Mouse (Mus musculus) CH12.LX (cell line): Measurements from ENCODE around the gene Chrdl2. TPM values are rescaled to one million over a fixed set of nuclear protein-coding genes. Genes with fewer than 3 reads are reported as not detected.

Source experiments
- DNase-seq: peaks from one replicate; pipeline ENCODE4 v3.0.0-alpha.2; 2013; ENCODE audit errors: extremely low read depth
- H3K27ac ChIP-seq: 2 replicates; pipeline ENCODE4 v1.5.1; 2012; ENCODE audit warnings: low read depth, mild to moderate bottlenecking, control low read depth, moderate library complexity; ENCODE audit not compliant: insufficient read depth
- H3K27me3 ChIP-seq: replicated peaks from 2 replicates; pipeline ENCODE3; 2012; ENCODE audit warnings: inconsistent platforms
- H3K36me3 ChIP-seq, 2 experiments: replicated peaks in 1 of 2; 2 replicates each; pipeline versions ENCODE3 to v1.6.1; 2012; ENCODE audit warnings: inconsistent platforms in 1 of 2, low read length in 1 of 2, mild to moderate bottlenecking in 1 of 2, mixed read lengths in 1 of 2, moderate library complexity in 1 of 2; ENCODE audit not compliant: control insufficient read depth in 1 of 2, insufficient read depth in 1 of 2
- H3K4me1 ChIP-seq, 2 experiments: 2 replicates each; pipeline ENCODE4 v1.6.1; 2012; ENCODE audit warnings: inconsistent platforms in 1 of 2, moderate library complexity in 1 of 2; ENCODE audit not compliant: insufficient read depth in 2 of 2, control insufficient read depth in 1 of 2
- H3K4me2 ChIP-seq: 2 replicates; pipeline ENCODE4 v1.6.1; 2012; ENCODE audit warnings: low read depth, mild to moderate bottlenecking, control low read depth; ENCODE audit not compliant: poor library complexity, insufficient read depth, severe bottlenecking
- H3K4me3 ChIP-seq, 3 experiments: fragments of 150-350 bp in 1 of 3; sonication (generic) in 1 of 3; replicated peaks in 1 of 3; 2 replicates each; pipeline versions ENCODE3 to v1.5.1; 2011 to 2012; ENCODE audit warnings: low read depth in 2 of 3, low read length in 2 of 3, mild to moderate bottlenecking in 2 of 3, moderate library complexity in 2 of 3, control low read depth in 1 of 3, improper control_type of control experiment in 1 of 3, inconsistent platforms in 1 of 3, mixed read lengths in 1 of 3; ENCODE audit not compliant: poor library complexity in 1 of 3
- H3K79me2 ChIP-seq: replicated peaks from 2 replicates; pipeline ENCODE4 v1.6.1; 2012; ENCODE audit warnings: mild to moderate bottlenecking, moderate library complexity; ENCODE audit not compliant: control insufficient read depth, poor library complexity, insufficient read depth, severe bottlenecking; ENCODE audit errors: extremely low read depth
- H3K9ac ChIP-seq: 2 replicates; pipeline ENCODE4 v1.6.1; 2012; ENCODE audit warnings: low read depth, mild to moderate bottlenecking, control low read depth, moderate library complexity; ENCODE audit not compliant: insufficient read depth
- H3K9me3 ChIP-seq: replicated peaks from 2 replicates; pipeline ENCODE3; 2012; ENCODE audit warnings: low read length, inconsistent platforms, mixed read lengths
- CHD2 ChIP-seq: IDR thresholded peaks from 2 replicates; pipeline ENCODE4 v1.6.1; 2011; ENCODE audit warnings: low read length, improper control_type of control experiment
- CTCF ChIP-seq, 2 experiments: IDR thresholded peaks in 1 of 2; conservative IDR thresholded peaks in 1 of 2; 2 replicates each; pipeline ENCODE4 v1.5.1; 2011 to 2012; ENCODE audit warnings: low read depth in 2 of 2, low read length in 2 of 2, improper control_type of control experiment in 1 of 2, inconsistent platforms in 1 of 2, mild to moderate bottlenecking in 1 of 2, moderate library complexity in 1 of 2
- E2F4 ChIP-seq: IDR thresholded peaks from 2 replicates; pipeline ENCODE4 v1.6.1; 2011; ENCODE audit warnings: low read depth, low read length, improper control_type of control experiment; ENCODE audit not compliant: insufficient replicate concordance
- ELF1 ChIP-seq: IDR thresholded peaks from 2 replicates; pipeline ENCODE4 v1.6.1; 2014; ENCODE audit warnings: low read depth, mild to moderate bottlenecking, inconsistent platforms, low read length, improper control_type of control experiment
- ETS1 ChIP-seq: conservative IDR thresholded peaks from 2 replicates; pipeline ENCODE4 v1.6.1; 2012; ENCODE audit warnings: low read depth, mild to moderate bottlenecking, inconsistent platforms, low read length, improper control_type of control experiment, moderate library complexity
- GABPA ChIP-seq: IDR thresholded peaks from 2 replicates; pipeline ENCODE4 v1.6.1; 2012; ENCODE audit warnings: low read depth, low read length, improper control_type of control experiment, inconsistent platforms; ENCODE audit not compliant: insufficient replicate concordance
- IRF4 ChIP-seq: IDR thresholded peaks from 2 replicates; pipeline ENCODE4 v1.6.1; 2014; ENCODE audit warnings: low read depth, mild to moderate bottlenecking, inconsistent platforms, low read length, improper control_type of control experiment
- JUN ChIP-seq: IDR thresholded peaks from 2 replicates; pipeline ENCODE4 v1.6.1; 2011; ENCODE audit warnings: low read depth, mild to moderate bottlenecking, low read length, improper control_type of control experiment, moderate library complexity; ENCODE audit not compliant: insufficient read depth
- KAT2A ChIP-seq: IDR thresholded peaks from 2 replicates; pipeline ENCODE4 v1.6.1; 2012; ENCODE audit warnings: low read length, improper control_type of control experiment, inconsistent platforms; ENCODE audit not compliant: insufficient replicate concordance
- MAX ChIP-seq: IDR thresholded peaks from 2 replicates; pipeline ENCODE4 v1.6.1; 2011; ENCODE audit warnings: low read length, improper control_type of control experiment
- MXI1 ChIP-seq: IDR thresholded peaks from 2 replicates; pipeline ENCODE4 v1.6.1; 2011; ENCODE audit warnings: mild to moderate bottlenecking, low read depth, low read length, improper control_type of control experiment
- NRF1 ChIP-seq: IDR thresholded peaks from 2 replicates; pipeline ENCODE4 v1.6.1; 2014; ENCODE audit warnings: low read depth, mild to moderate bottlenecking, inconsistent platforms, low read length, improper control_type of control experiment, moderate library complexity
- PAX5 ChIP-seq: IDR thresholded peaks from 2 replicates; pipeline ENCODE4 v1.6.1; 2012; ENCODE audit warnings: low read length, inconsistent platforms, mixed read lengths
- POLR2AphosphoS2 ChIP-seq: IDR thresholded peaks from 2 replicates; pipeline ENCODE4 v1.6.1; 2011; ENCODE audit warnings: low read depth, low read length, improper control_type of control experiment
- RCOR1 ChIP-seq: conservative IDR thresholded peaks from 2 replicates; pipeline ENCODE4 v1.6.1; 2012; ENCODE audit warnings: low read depth, mild to moderate bottlenecking, inconsistent platforms, low read length, improper control_type of control experiment
- SIN3A ChIP-seq: IDR thresholded peaks from 2 replicates; pipeline ENCODE4 v1.6.1; 2012; ENCODE audit warnings: low read length, improper control_type of control experiment, inconsistent platforms
- SMC3 ChIP-seq: IDR thresholded peaks from 2 replicates; pipeline ENCODE4 v1.6.1; 2011; ENCODE audit warnings: low read depth, low read length, improper control_type of control experiment
- TCF12 ChIP-seq: IDR thresholded peaks from 2 replicates; pipeline ENCODE4 v1.6.1; 2014; ENCODE audit warnings: low read depth, mild to moderate bottlenecking, inconsistent platforms, low read length, improper control_type of control experiment
- UBTF ChIP-seq: IDR thresholded peaks from 2 replicates; pipeline ENCODE4 v1.6.1; 2012; ENCODE audit warnings: low read depth, mild to moderate bottlenecking, inconsistent platforms, low read length, improper control_type of control experiment, moderate library complexity
- ZC3H11A ChIP-seq: IDR thresholded peaks from 2 replicates; pipeline ENCODE4 v1.6.1; 2012; ENCODE audit warnings: low read depth, mild to moderate bottlenecking, inconsistent platforms, low read length, improper control_type of control experiment
- ZNF384 ChIP-seq: IDR thresholded peaks from 2 replicates; pipeline ENCODE4 v1.6.1; 2012; ENCODE audit warnings: low read depth, low read length, improper control_type of control experiment, inconsistent platforms
- dilution Hi-C: fragments of 300-500 bp; cut with MboI; formaldehyde crosslinking; loops from 2 replicates; pipeline ENCODE4 v1.14.3; 2020; ENCODE audit warnings: low sequenced_read_pairs; ENCODE audit not compliant: extremely low pct_unique_long_range_greater_than_20kb, extremely low pct_ligation_motif_present
- in situ Hi-C: fragments of 300-500 bp; cut with MboI; formaldehyde crosslinking; loops from 3 replicates; pipeline ENCODE4 v1.14.3; 2019; ENCODE audit warnings: low sequenced_read_pairs, low pct_ligation_motif_present, low pct_unique_long_range_greater_than_20kb, mixed read lengths
- polyA plus RNA-seq: library from polyadenylated mRNA; unstranded; fragments of >175 nt; gene quantifications from 2 replicates; pipeline ENCODE4 v1.2.1, GENCODE M21; 2012; ENCODE audit warnings: low read depth; ENCODE audit not compliant: insufficient read length
- total RNA-seq, 2 experiments: library from RNA; depleted of rRNA; stranded (reverse); fragments of 300-350 nt in 1 of 2; fragments of >200 nt in 1 of 2; gene quantifications; 2 replicates each; pipeline ENCODE4 v1.2.3; 2012 to 2014

Chrdl2 gene
- total and polyA plus RNA-seq, 3 experiments = not detected

DNA sequence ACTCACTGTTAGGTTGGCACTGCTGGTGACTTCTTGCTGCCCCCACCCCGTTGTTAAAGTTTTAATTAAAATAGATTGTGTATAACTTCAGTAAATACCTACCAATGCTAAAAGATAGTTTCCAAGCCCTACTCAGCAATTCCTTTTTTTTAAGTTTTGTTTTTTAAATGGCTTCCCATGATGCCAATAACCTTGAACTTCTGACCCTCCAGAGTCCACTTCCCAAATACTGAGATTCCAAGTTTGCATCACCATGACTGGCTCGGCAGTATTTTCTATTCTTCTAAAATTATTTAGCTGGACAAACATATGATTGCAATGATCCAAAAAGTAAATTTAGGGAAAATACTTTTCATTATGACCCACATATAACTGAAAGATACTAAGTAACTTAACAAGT lies 27.9 kb upstream of the Chrdl2 start:
- TF ChIP-seq SMC3 = no peak
- TF ChIP-seq CTCF (conservative IDR thresholded peaks at IDR 0.05 in 1 of 2, IDR thresholded peaks at IDR 0.05 in 1 of 2; ENCODE audit: low read depth in 2 of 2, low read length in 2 of 2) = no peak
- TF ChIP-seq TCF12 = no peak
- TF ChIP-seq JUN = no peak
- no peak for TF ChIP-seq ZC3H11A
- TF ChIP-seq MAX = no peak
- TF ChIP-seq RCOR1 = no peak
- no peak for TF ChIP-seq E2F4
- TF ChIP-seq ETS1 = no peak
- Histone ChIP-seq H3K27ac (no peak overlapping the region), H3K9ac (no peak overlapping the region), H3K9me3 (peaks cover 2% of the 10 kb centered on the region), H3K4me2 (no peak overlapping the region), H3K4me3 (no peak overlapping the region), H3K27me3 (no peaks in the 10 kb centered on the region), H3K79me2 (peaks cover 25% of the 10 kb centered on the region), H3K36me3 (peaks cover 0 to 9% of the 10 kb centered on the region in 2 experiments), H3K4me1 (peaks cover 3 to 38% of the 10 kb centered on the region in 2 experiments; a peak in 2 of 4 replicates)
- in situ Hi-C loops = no loop called here
- DNase-seq = no peak
- dilution Hi-C loops = no loop called here

DNA sequence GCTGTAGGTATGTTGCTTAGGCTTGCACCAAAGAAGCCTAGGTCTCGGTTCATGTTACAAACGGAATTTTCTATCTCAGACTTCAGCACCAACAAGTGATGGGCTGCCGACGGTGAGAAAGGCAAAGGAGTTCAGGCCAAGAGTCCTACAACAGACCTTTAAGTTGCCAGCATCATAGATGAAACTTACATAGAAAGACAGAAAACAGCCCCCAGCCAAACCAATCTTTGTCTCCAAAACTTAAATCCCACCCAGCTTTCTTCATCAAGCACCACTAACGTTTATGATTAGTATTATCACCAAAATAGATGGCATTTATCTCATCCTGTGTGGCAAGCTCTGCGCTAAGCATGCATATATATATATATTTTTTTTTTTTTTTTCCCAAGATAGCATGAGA lies 26.9 kb upstream of the Chrdl2 start:
- H3K4me2 ChIP-seq = peak overlapping the region; percentile 83
- H3K27ac ChIP-seq = no peak overlapping the region
- TF ChIP-seq MAX = no peak
- TF ChIP-seq GABPA = no peak
- TF ChIP-seq ZNF384 = peak; percentile 69
- H3K4me1 ChIP-seq = peaks cover 3 to 40% of the 10 kb centered on the region in 2 experiments; a peak in 2 of 4 replicates
- H3K79me2 ChIP-seq = peaks cover 25% of the 10 kb centered on the region
- H3K9ac ChIP-seq = peak overlapping the region; percentile 99
- H3K4me3 ChIP-seq = peak overlapping the region; percentile 72 to 94 (median 91)
- dilution Hi-C loops = no loop called here
- H3K27me3 ChIP-seq = no peaks in the 10 kb centered on the region
- peaks cover 2% of the 10 kb centered on the region for H3K9me3 ChIP-seq
- DNase-seq = no peak
- peaks cover 0 to 9% of the 10 kb centered on the region in 2 experiments for H3K36me3 ChIP-seq
- in situ Hi-C loops = no loop called here

DNA sequence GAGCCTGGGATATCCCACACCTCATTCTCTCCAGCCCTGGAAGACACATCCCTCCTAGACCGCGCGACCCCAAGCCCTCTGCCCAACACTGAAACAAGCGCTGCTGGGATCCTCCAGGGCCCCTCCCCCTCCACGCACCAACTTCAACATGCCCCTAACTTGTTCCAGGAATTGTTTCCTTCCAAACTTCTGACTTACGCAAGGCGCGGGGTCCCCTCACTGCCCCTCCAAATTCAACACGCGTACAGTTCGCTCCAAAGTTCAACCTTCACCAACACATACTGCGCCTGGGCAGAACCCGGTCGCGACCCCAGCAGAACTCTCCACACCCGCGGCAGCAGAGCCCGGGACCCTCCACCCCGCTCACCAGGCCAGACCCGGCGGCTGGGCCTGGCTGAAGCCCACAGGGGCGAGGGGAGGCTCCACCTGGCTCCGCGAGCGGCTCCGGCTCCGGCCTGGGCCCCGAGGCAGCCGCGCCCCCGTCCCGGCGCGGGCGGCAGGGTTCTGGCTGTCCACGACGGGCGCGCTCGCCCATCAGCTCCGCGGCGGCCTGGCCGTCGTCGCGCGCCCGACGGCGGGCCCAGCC lies 26.3 kb upstream of the Chrdl2 start:
- Histone ChIP-seq H3K27me3 (no peaks in the 10 kb centered on the region), H3K79me2 (peaks cover 25% of the 10 kb centered on the region), H3K36me3 (peaks cover 0 to 6% of the 10 kb centered on the region in 2 experiments), H3K9ac (peak overlapping the region; percentile 99), H3K4me1 (peaks cover under 1 to 37% of the 10 kb centered on the region in 2 experiments; a peak in 2 of 4 replicates), H3K27ac (peak overlapping the region; percentile 1; the same call in 1 of the 2 replicates), H3K4me2 (peak overlapping the region; percentile 83), H3K9me3 (peaks cover 2% of the 10 kb centered on the region), H3K4me3 (peak overlapping the region; percentile 72 to 94 (median 91))
- TF ChIP-seq CHD2 (peak; percentile 45; the same call in 1 of the 2 replicates), KAT2A (no peak), NRF1 (no peak), IRF4 (no peak), MXI1 (peak; percentile 56; the same call in 1 of the 2 replicates), ELF1 (no peak), PAX5 (no peak), MAX (no peak), SIN3A (peak; percentile 31; the same call in 1 of the 2 replicates), UBTF (0 out of 2 replicates have a peak, but pooled peaks have one; percentile 72), CTCF (conservative IDR thresholded peaks at IDR 0.05 in 1 of 2, IDR thresholded peaks at IDR 0.05 in 1 of 2; ENCODE audit: low read depth in 2 of 2, low read length in 2 of 2) (no peak), ETS1 (no peak), POLR2AphosphoS2 (no peak), ZNF384 (no peak), RCOR1 (no peak)
- DNase-seq = peak; percentile 26
- dilution Hi-C loops (no loop called here), in situ Hi-C loops (no loop called here)
